Mouse (Mus musculus) heart, embryonic 12.5 days (tissue): Measurements from ENCODE around the gene Vmn1r236. TPM values are rescaled to one million over a fixed set of nuclear protein-coding genes. Genes with fewer than 3 reads are reported as not detected.

Source experiments
- ATAC-seq: fragments of 200-750 bp; cut with Nextera tagmentation; 2 replicates; pipeline ENCODE4 v1.8.0; 2017; ENCODE audit warnings: moderate TSS enrichment, moderate library complexity; ENCODE audit not compliant: insufficient number of reproducible peaks, low FRiP score
- H3K27ac ChIP-seq: fragments of 300-500 bp; sonication (generic); 2 replicates; pipeline ENCODE4 v1.5.1; 2016; ENCODE audit warnings: mild to moderate bottlenecking, moderate library complexity; ENCODE audit not compliant: poor library complexity, severe bottlenecking
- H3K27me3 ChIP-seq: fragments of 300-500 bp; sonication (generic); replicated peaks from 2 replicates; pipeline ENCODE4 v1.6.1; 2016; ENCODE audit warnings: mild to moderate bottlenecking, moderate library complexity
- H3K36me3 ChIP-seq: fragments of 300-500 bp; sonication (generic); 2 replicates; pipeline ENCODE4 v1.6.1; 2016; ENCODE audit warnings: mild to moderate bottlenecking, moderate library complexity
- H3K4me1 ChIP-seq: fragments of 300-500 bp; sonication (generic); replicated peaks from 2 replicates; pipeline ENCODE4 v1.6.1; 2016; ENCODE audit warnings: mild to moderate bottlenecking
- H3K4me2 ChIP-seq: fragments of 300-500 bp; sonication (generic); 2 replicates; pipeline ENCODE4 v1.6.1; 2016; ENCODE audit warnings: mild to moderate bottlenecking, moderate library complexity
- H3K4me3 ChIP-seq: fragments of 300-500 bp; sonication (generic); 2 replicates; pipeline ENCODE4 v1.5.1; 2016; ENCODE audit warnings: mild to moderate bottlenecking
- H3K9ac ChIP-seq: fragments of 300-500 bp; sonication (generic); 2 replicates; pipeline ENCODE4 v1.6.1; 2016; ENCODE audit warnings: mild to moderate bottlenecking, moderate library complexity
- H3K9me3 ChIP-seq: fragments of 300-500 bp; sonication (generic); replicated peaks from 2 replicates; pipeline ENCODE4 v1.6.1; 2016; ENCODE audit warnings: mild to moderate bottlenecking, moderate library complexity
- WGBS: fragments of 180-500 bp; shearing (Covaris S2); methylation state at CpG from one replicate; pipeline ENCODE4 v1.1.7; 2016; 5-methylcytosine and 5-hydroxymethylcytosine counted together
- microRNA-seq: library from miRNA; unstranded; fragments of <30 nt; microRNA quantifications from one replicate; pipeline ENCODE4, GENCODE M21; 2017
- polyA plus RNA-seq: library from polyadenylated mRNA; unstranded; fragments of >200 nt; fragmentation: Nextera tagmentation; extraction: Ambion mirVana; gene quantifications from 2 replicates; pipeline ENCODE4 v1.2.1, GENCODE M21; 2016

Gene Vmn1r236
- polyA plus RNA-seq = not detected in 2 replicates

GRCm38 (mm10) chr17:21282642-21283041 lies at the start of gene Vmn1r236:
TSS of gene Vmn1r236 (plus strand) at chr17:21282942.
- 70% methylated on average over 3 of the region's 3 CpGs for WGBS
- Histone ChIP-seq H3K36me3 (no peaks in the 10 kb centered on the region), H3K4me1 (no peaks in the 10 kb centered on the region), H3K9me3 (no peaks in the 10 kb centered on the region), H3K27ac (no peak within 1 kb of the TSS), H3K4me3 (no peak within 1 kb of the TSS), H3K27me3 (no peaks in the 10 kb centered on the region), H3K4me2 (no peak within 1 kb of the TSS), H3K9ac (no peak within 1 kb of the TSS)
- ATAC-seq = no peak

- Histone ChIP-seq H3K4me3 (no peak within 1 kb of the TSS), H3K36me3 (no peaks in the 10 kb centered on the region), H3K9me3 (no peaks in the 10 kb centered on the region), H3K4me2 (no peak within 1 kb of the TSS), H3K4me1 (no peaks in the 10 kb centered on the region), H3K27ac (no peak within 1 kb of the TSS), H3K9ac (no peak within 1 kb of the TSS), H3K27me3 (no peaks in the 10 kb centered on the region)
- no peak for ATAC-seq
Measured at GRCm38 (mm10) chr17:21256111-21256510, 26.6 kb upstream of the Vmn1r236 start, which contains the start of gene Vmn1r235. TSS of gene Vmn1r235 (plus strand) at chr17:21256411.

GRCm38 (mm10) chr17:21272103-21272502 lies 10.6 kb upstream of the Vmn1r236 start:
- H3K4me3 ChIP-seq = no peak overlapping the region
- 7% methylated on average over 4 of the region's 4 CpGs for WGBS
- no peaks in the 10 kb centered on the region for H3K9me3 ChIP-seq
- H3K36me3 ChIP-seq = no peaks in the 10 kb centered on the region
- no peak for ATAC-seq
- no peak overlapping the region for H3K9ac ChIP-seq
- H3K27me3 ChIP-seq = no peaks in the 10 kb centered on the region
- H3K27ac ChIP-seq = no peak overlapping the region
- H3K4me2 ChIP-seq = no peak overlapping the region
- H3K4me1 ChIP-seq = no peaks in the 10 kb centered on the region

DNA sequence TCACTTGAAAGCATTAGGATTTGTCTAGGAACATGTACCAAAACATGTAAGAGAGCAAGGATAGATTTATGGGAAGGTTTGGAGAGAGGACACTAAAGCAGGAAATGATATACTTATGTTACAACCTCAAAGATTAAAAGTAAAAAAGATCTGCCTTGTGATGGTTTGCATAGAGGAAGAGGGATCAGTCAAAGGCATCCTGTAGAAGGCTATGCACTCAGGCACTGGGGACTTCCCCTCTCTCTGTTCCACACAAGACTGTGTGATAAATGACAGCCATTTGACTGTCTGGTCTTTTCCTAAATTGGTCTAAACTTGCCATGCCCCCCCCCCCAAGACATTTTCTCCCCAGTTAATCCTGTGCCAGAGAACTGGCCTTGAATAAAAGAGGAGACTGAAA lies 1.7 kb downstream of the Vmn1r236 start:
- Histone ChIP-seq H3K9me3 (no peaks in the 10 kb centered on the region), H3K4me1 (no peaks in the 10 kb centered on the region), H3K9ac (no peak overlapping the region), H3K4me2 (no peak overlapping the region), H3K27me3 (no peaks in the 10 kb centered on the region), H3K36me3 (no peaks in the 10 kb centered on the region), H3K4me3 (no peak overlapping the region), H3K27ac (no peak overlapping the region)
- ATAC-seq = no peak

GRCm38 (mm10) chr17:21289695-21290094 lies 7.0 kb downstream of the Vmn1r236 start:
- no peak overlapping the region for H3K27ac ChIP-seq
- no peak for ATAC-seq
- no peak overlapping the region for H3K4me3 ChIP-seq
- no peak overlapping the region for H3K9ac ChIP-seq
- no peaks in the 10 kb centered on the region for H3K4me1 ChIP-seq
- no peaks in the 10 kb centered on the region for H3K27me3 ChIP-seq
- H3K4me2 ChIP-seq = no peak overlapping the region
- H3K9me3 ChIP-seq = no peaks in the 10 kb centered on the region
- H3K36me3 ChIP-seq = no peaks in the 10 kb centered on the region

GRCm38 (mm10) chr17:21311565-21311964 lies 28.8 kb downstream of the Vmn1r236 start, which contains the start of gene Vmn1r237:
TSS of gene Vmn1r237 (plus strand) at chr17:21311865.
- no peak for ATAC-seq
- Histone ChIP-seq H3K36me3 (no peaks in the 10 kb centered on the region), H3K4me1 (no peaks in the 10 kb centered on the region), H3K4me2 (no peak within 1 kb of the TSS), H3K9ac (no peak within 1 kb of the TSS), H3K4me3 (no peak within 1 kb of the TSS), H3K9me3 (no peaks in the 10 kb centered on the region), H3K27ac (no peak within 1 kb of the TSS), H3K27me3 (no peaks in the 10 kb centered on the region)

Small RNA genes within 50 kb of the gene (microRNA-seq; reads per million reads assigned to microRNA genes)
- gene Gm26384 = not detected

Other genes starting within 250 kb of the Vmn1r236 start
- not detected in 2 replicates for gene Vmn1r234, start 56.9 kb upstream of the Vmn1r236 start, polyA plus RNA-seq
- gene Vmn1r235, start 26.5 kb upstream of the Vmn1r236 start, polyA plus RNA-seq = not detected in 2 replicates
- gene Vmn1r237, start 28.9 kb downstream of the Vmn1r236 start, polyA plus RNA-seq = not detected in 2 replicates
- 1.6 and 2.5 TPM in 2 replicates for gene Zfp677, start 100.8 kb downstream of the Vmn1r236 start, polyA plus RNA-seq
- gene Zfp54, start 140.3 kb downstream of the Vmn1r236 start, polyA plus RNA-seq = 3.3 and 3.4 TPM in 2 replicates
- 9.7 and 10.1 TPM in 2 replicates for gene Zfp51, start 167.4 kb downstream of the Vmn1r236 start, polyA plus RNA-seq
- gene Zfp53, start 206.1 kb downstream of the Vmn1r236 start, polyA plus RNA-seq = 5.6 and 5.9 TPM in 2 replicates